ENCODE assay signal across 9 mouse cellular contexts in the genomic region with DNA sequence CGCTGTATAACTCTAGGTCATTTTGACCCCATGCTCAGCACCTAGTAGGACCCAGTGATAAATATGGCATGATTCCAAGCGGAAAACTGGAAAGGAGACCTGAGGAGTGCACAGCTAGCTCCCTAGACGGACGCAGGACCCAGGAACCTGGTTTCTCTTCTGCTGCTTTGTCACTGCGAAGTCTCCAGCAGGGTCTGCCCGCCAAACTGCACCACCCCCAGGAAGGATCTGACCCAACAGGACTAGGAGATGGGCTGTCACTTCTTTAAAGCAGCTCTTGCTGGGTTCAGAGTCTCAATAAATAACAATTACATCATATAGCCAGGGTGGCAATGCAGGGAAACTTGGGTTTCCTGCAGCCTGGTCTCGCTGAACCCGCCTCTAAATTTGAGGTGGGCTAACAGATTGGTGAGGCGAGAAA. TPM values are rescaled to one million over a fixed set of nuclear protein-coding genes. Genes with fewer than 3 reads are reported as not detected.
DNase-seq lines count a peak whose midpoint lies in the region; ATAC-seq lines count a peak whose summit lies in the region.
"Had no signal": no experiment of that assay in that cellular context is flagged by ENCODE, and none has a peak within 500 bp of the region (broad histone marks: within the 10 kb centered on the region; RNA-seq: fewer than 3 reads in every experiment).

A gene (minus strand): TSS at position 157 of the 421 bp plus-strand sequence.

- H3K9me3 ChIP-seq in hindbrain, embryonic 12.5 days (replicated peaks), result no peaks in the 10 kb centered on the region

- no peaks in the 10 kb centered on the region for H3K36me3 ChIP-seq in hindbrain, embryonic 12.5 days

- no peaks in the 10 kb centered on the region for H3K27me3 ChIP-seq in hindbrain, embryonic 12.5 days
- H3K27me3 ChIP-seq: CH12.LX had no signal

- H3K27ac ChIP-seq in hindbrain, embryonic 12.5 days, result peak within 1 kb of the TSS; percentile 99

- H3K4me1 ChIP-seq in hindbrain, embryonic 12.5 days, result peaks cover 18% of the 10 kb centered on the region

- ATAC-seq in hindbrain, embryonic 12.5 days (ENCODE audit: low FRiP score), result peak; percentile 26

- 2% methylated on average over 9 of the region's 9 CpGs for WGBS in hindbrain, embryonic 12.5 days

- peak within 1 kb of the TSS; percentile 91 for H3K4me3 ChIP-seq in hindbrain, embryonic 12.5 days

- DNase-seq in kidney, adult 11 months, result peak; percentile 74
- DNase-seq in kidney, adult 18-20 months, result no peak
- peak; percentile 71 to 79 for DNase-seq in cerebellum, postnatal 10 days
- DNase-seq in frontal cortex, postnatal 14 days (ENCODE audit: low spot score in 2 of 2), result peak; percentile 38 to 48
- peak; percentile 45 to 48 for DNase-seq in layer of hippocampus, postnatal 25 days (ENCODE audit: extremely low spot score in 1 of 2, low spot score in 1 of 2)
- DNase-seq in lung, postnatal 10 days, result peak; percentile 71
- peak; percentile 78 for DNase-seq in retina, postnatal 1 day

- peak within 1 kb of the TSS; percentile 96 for H3K9ac ChIP-seq in hindbrain, embryonic 12.5 days

- peak within 1 kb of the TSS; percentile 67 for H3K4me2 ChIP-seq in hindbrain, embryonic 12.5 days (replicated peaks)

RNA-seq across cellular contexts. Expression of the gene that starts here (rescaled TPM):
- polyA plus RNA-seq in hindbrain, embryonic 12.5 days (2016; fragmentation: Nextera tagmentation; extraction: Ambion mirVana), result 34.0 and 35.6 TPM in 2 replicates
- 10 to 100 TPM; 61.2 to 63.5 TPM for total RNA-seq in layer of hippocampus, postnatal 25 days (2021)
- total RNA-seq: CH12.LX had no signal
